Mouse (Mus musculus) liver, embryonic 14.5 days (tissue): Measurements from ENCODE around the gene Tspan13.

Experiments used
- CTCF ChIP-seq: IDR thresholded peaks from 2 replicates; pipeline ENCODE4 v1.5.1; 2016; ENCODE audit warnings: antibody characterized with exemption, low read depth, control low read depth
- EP300 ChIP-seq: IDR thresholded peaks from 2 replicates; pipeline ENCODE4 v1.6.1; 2016; ENCODE audit warnings: antibody characterized with exemption, low read depth

DNA sequence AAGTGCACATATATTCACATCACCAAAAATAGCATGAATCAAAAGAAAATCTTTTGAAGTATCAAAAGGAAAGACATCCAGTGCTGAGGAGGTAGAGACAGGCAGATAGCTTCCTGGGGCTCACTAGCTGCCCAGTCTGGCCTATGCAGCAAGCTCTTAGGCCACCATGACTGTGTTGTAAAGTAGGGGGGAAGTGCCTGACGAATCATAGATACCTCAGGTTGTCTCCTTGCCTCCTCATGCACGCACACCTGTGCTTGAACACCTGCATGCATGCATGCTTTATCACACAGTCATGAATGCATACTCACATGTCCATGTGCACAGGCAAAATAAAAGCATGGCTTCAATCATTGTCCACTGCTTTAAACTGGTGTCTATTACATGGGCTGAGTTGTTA, 2.4 kb upstream of the Tspan13 start:
- no peak for TF ChIP-seq EP300
- no peak for TF ChIP-seq CTCF
